Mouse (Mus musculus) left cerebral cortex, adult 8-10 months (tissue): ENCODE measurements around the gene Slfn14. TPM values are rescaled to one million over a fixed set of nuclear protein-coding genes. Genes with fewer than 3 reads are reported as not detected.

Experiments
- total RNA-seq, 4 experiments: library from RNA; stranded (reverse); gene quantifications; 2 replicates each; pipeline ENCODE4 v1.2.4; 2022

Slfn14 gene
- total RNA-seq, 4 experiments from 2014 or later = not detected

Other genes with a start within 250 kb of the Slfn14 start
- gene Slfn2, start 221.6 kb downstream of the Slfn14 start, total RNA-seq = 1 to 10 TPM; 1.1 to 1.7 (median 1.3) TPM
- gene Slfn1, start 169.9 kb downstream of the Slfn14 start, total RNA-seq = not detected
- gene Slfn4, start 111.5 kb downstream of the Slfn14 start, total RNA-seq = not detected
- under 1 TPM; 0.35 to 0.59 (median 0.38) TPM for gene Slfn3, start 95.4 kb downstream of the Slfn14 start, total RNA-seq
- 100 to 1,000 TPM; 255 to 290 (median 271) TPM for gene Ap2b1, start 12.3 kb upstream of the Slfn14 start, total RNA-seq
- gene Pex12, start 15.9 kb upstream of the Slfn14 start, total RNA-seq = 10 to 100 TPM; 13.0 to 15.0 (median 13.8) TPM
- gene Rasl10b, start 122.4 kb upstream of the Slfn14 start, total RNA-seq = 100 to 1,000 TPM; 253 to 298 (median 277) TPM
- under 1 TPM in 3 of 4 experiments, not detected in 1; 0.11 to 0.27 (median 0.14) TPM for gene Gas2l2, start 142.7 kb upstream of the Slfn14 start, total RNA-seq
- gene 1700020L24Rik, start 151.0 kb upstream of the Slfn14 start, total RNA-seq = 1 to 10 TPM in 1 of 4 experiments, under 1 TPM in 2, not detected in 1; 0.59 to 1.3 (median 0.80) TPM
- 1 to 10 TPM; 3.7 to 5.0 (median 4.2) TPM for gene Mmp28, start 176.3 kb upstream of the Slfn14 start, total RNA-seq
- 10 to 100 TPM; 50.1 to 67.1 (median 54.3) TPM for gene Taf15, start 186.4 kb upstream of the Slfn14 start, total RNA-seq
- not detected for gene Heatr9, start 235.4 kb upstream of the Slfn14 start, total RNA-seq
- gene Ccl5, start 243.8 kb upstream of the Slfn14 start, total RNA-seq = 1 to 10 TPM in 1 of 4 experiments, not detected in 3; 1.1 TPM